Mouse (Mus musculus): ENCODE data around the gene Kif12. TPM values are rescaled to one million over a fixed set of nuclear protein-coding genes. Genes with fewer than 3 reads are reported as not detected.

Gene Kif12
- polyA plus RNA-seq, 1 experiment from 2014 or later, result not detected

GRCm38 (mm10) chr4:63203874-63204273 is 31.9 kb upstream of the Kif12 start:
- Histone ChIP-seq H3K4me2 (replicated peaks) (no peak overlapping the region), H3K27me3 (no peaks in the 10 kb centered on the region), H3K4me3 (replicated peaks) (no peak overlapping the region), H3K4me1 (no peaks in the 10 kb centered on the region), H3K27ac (replicated peaks) (no peak overlapping the region), H3K9me3 (replicated peaks) (no peaks in the 10 kb centered on the region), H3K9ac (no peak overlapping the region), H3K36me3 (no peaks in the 10 kb centered on the region)
- ATAC-seq (ENCODE audit: insufficient number of reproducible peaks, low FRiP score, low TSS enrichment, low read depth), result no peak
- 76% methylated on average over 7 of the region's 7 CpGs for WGBS

DNA sequence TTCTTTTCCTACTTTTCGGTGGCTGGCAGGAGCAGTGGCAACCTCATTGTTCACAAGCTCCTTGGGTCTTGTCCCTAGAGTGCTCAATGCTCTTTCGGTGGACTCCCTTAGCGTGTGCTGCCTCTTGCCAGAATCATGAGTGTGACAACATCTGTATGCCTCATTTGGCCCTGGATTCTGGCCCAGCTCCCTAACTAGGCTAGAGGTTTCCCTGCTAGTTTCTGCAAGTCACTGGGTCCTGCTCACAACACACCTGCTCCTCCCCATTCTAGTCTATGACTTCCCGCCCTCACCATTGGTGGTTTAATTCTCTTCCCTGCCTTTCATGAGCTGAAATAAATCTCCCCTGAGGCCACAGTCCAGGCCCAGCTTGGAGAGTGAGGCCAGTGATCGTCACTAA is 27.4 kb upstream of the Kif12 start:
- H3K4me3 ChIP-seq (replicated peaks), result no peak overlapping the region
- no peaks in the 10 kb centered on the region for H3K4me1 ChIP-seq
- no peaks in the 10 kb centered on the region for H3K9me3 ChIP-seq (replicated peaks)
- no peaks in the 10 kb centered on the region for H3K27me3 ChIP-seq
- ATAC-seq (ENCODE audit: insufficient number of reproducible peaks, low FRiP score, low TSS enrichment, low read depth), result no peak
- no peaks in the 10 kb centered on the region for H3K36me3 ChIP-seq
- 76% methylated on average over 5 of the region's 5 CpGs for WGBS
- no peak overlapping the region for H3K4me2 ChIP-seq (replicated peaks)
- H3K9ac ChIP-seq, result no peak overlapping the region
- no peak overlapping the region for H3K27ac ChIP-seq (replicated peaks)

DNA sequence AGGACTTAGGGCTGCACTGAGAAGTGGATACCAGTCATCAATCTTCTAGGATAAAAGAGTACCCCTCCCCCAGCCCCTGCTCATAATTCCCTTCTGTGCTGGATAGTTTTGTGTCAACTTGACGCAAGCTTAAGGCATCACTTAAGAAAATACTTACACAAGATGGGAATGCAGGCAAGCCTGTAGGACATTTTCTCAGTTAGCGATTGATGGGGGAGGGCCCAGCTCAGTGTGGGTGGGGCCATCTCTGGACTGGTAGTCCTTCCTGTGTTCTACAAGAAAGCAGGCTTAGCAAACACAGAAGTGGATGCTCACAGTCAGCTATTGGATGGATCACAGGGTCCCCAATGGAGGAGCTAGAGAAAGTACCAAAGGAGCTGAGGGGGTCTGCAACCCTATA is 22.4 kb upstream of the Kif12 start:
- H3K27ac ChIP-seq (replicated peaks), result no peak overlapping the region
- no peaks in the 10 kb centered on the region for H3K27me3 ChIP-seq
- H3K4me2 ChIP-seq (replicated peaks), result no peak overlapping the region
- no peaks in the 10 kb centered on the region for H3K9me3 ChIP-seq (replicated peaks)
- no peak for ATAC-seq (ENCODE audit: insufficient number of reproducible peaks, low FRiP score, low TSS enrichment, low read depth)
- 58% methylated on average over 2 of the region's 2 CpGs for WGBS
- no peak overlapping the region for H3K4me3 ChIP-seq (replicated peaks)
- peaks cover 10% of the 10 kb centered on the region for H3K4me1 ChIP-seq
- H3K36me3 ChIP-seq, result no peaks in the 10 kb centered on the region
- H3K9ac ChIP-seq, result no peak overlapping the region

- Histone ChIP-seq H3K9me3 (replicated peaks) (no peaks in the 10 kb centered on the region), H3K27me3 (no peaks in the 10 kb centered on the region), H3K9ac (no peak overlapping the region), H3K36me3 (no peaks in the 10 kb centered on the region), H3K4me3 (replicated peaks) (no peak overlapping the region), H3K4me1 (peaks cover 10% of the 10 kb centered on the region), H3K27ac (replicated peaks) (no peak overlapping the region), H3K4me2 (replicated peaks) (no peak overlapping the region)
- WGBS, result 49% methylated on average over 5 of the region's 5 CpGs
- peak; percentile 40; the same call in 1 of the 2 replicates for ATAC-seq (ENCODE audit: insufficient number of reproducible peaks, low FRiP score, low TSS enrichment, low read depth)
Measured at GRCm38 (mm10) chr4:63191641-63192040, 19.7 kb upstream of the Kif12 start.

DNA sequence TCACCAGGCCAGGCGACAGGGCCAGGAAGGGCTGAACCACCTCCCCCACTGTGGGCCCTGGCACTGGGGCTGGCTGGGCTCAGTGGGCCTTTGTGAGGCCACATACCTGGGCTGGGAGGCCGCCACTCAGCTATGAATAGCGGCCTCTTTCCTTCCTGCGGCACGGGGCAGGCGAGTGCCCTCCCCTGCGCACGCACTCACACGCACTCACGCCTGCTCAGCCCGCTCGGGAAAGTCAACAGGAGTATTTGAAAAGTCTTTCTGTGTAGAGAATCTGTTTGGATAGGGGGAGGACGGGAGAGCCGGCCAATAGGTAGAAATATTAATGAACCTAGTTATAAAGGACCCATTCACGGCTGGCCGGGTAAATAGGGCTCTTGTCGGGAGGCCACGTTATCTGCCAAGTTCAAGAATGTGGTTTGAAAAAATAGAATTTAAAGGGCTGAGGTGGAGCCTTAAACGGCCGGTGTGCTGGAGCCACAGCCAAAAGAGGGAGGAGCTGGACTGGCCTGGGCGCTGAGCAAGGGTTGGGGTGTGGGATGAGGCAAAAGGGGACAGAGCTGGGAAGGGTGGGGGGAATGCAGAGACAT is 14.4 kb upstream of the Kif12 start:
- peak; percentile 76 for ATAC-seq (ENCODE audit: insufficient number of reproducible peaks, low FRiP score, low TSS enrichment, low read depth)
- H3K4me2 ChIP-seq (replicated peaks), result no peak overlapping the region
- H3K4me3 ChIP-seq (replicated peaks), result no peak overlapping the region
- H3K36me3 ChIP-seq, result no peaks in the 10 kb centered on the region
- H3K9me3 ChIP-seq (replicated peaks), result no peaks in the 10 kb centered on the region
- H3K27me3 ChIP-seq, result no peaks in the 10 kb centered on the region
- peaks cover 14% of the 10 kb centered on the region for H3K4me1 ChIP-seq
- H3K27ac ChIP-seq (replicated peaks), result peak overlapping the region; percentile 4; the same call in 1 of the 2 replicates
- no peak overlapping the region for H3K9ac ChIP-seq
- 59% methylated on average over 21 of the region's 21 CpGs for WGBS

DNA sequence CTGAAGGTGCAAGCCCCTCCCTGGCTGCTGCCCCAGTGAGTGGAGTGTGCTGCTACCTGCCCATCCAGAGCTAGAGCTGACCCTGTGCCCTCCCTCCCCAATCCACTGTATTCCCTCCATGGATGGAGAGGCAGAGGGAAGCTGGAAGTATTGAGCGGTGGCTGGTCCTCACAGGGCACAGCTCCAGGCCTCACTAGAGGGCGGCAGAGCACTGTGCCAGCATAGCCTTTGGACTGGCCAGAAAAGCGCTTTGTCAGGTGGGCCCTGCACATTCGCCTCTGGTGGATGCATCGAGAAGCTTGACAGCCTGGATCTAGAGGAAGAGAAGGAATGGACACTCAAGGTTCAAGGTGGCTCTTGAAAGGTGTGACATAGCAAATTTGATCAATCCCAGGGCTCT is 9.6 kb upstream of the Kif12 start:
- Histone ChIP-seq H3K36me3 (no peaks in the 10 kb centered on the region), H3K27ac (replicated peaks) (no peak overlapping the region), H3K4me2 (replicated peaks) (no peak overlapping the region), H3K4me3 (replicated peaks) (no peak overlapping the region), H3K27me3 (no peaks in the 10 kb centered on the region), H3K9me3 (replicated peaks) (no peaks in the 10 kb centered on the region), H3K4me1 (peaks cover 6% of the 10 kb centered on the region), H3K9ac (no peak overlapping the region)
- peak; percentile 66; the same call in 1 of the 2 replicates for ATAC-seq (ENCODE audit: insufficient number of reproducible peaks, low FRiP score, low TSS enrichment, low read depth)
- 18% methylated on average over 5 of the region's 5 CpGs for WGBS

GRCm38 (mm10) chr4:63171122-63171521 is 809 bp downstream of the Kif12 start:
- H3K27ac ChIP-seq (replicated peaks), result no peak overlapping the region
- H3K9ac ChIP-seq, result no peak overlapping the region

DNA sequence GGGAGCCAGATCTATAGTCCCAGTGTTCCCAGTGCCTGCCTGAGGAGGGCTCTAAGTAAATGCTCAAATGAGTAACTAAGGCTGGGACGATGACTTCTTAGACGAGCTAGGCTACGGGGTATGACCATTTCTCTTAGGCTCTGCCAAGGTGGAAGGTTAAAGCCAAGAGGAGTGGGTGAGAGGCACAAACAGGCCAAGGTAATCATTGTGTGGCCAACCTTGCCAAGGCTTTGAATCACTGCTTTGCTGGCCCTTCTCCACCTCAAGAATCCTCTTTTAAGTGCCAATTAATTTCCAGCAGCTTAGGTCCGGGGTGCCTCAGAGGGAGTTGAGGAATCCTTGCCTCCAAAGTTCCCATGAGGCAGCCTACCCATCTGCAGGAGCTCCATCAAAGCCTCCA is 1.9 kb downstream of the Kif12 start:
- Histone ChIP-seq H3K36me3 (no peaks in the 10 kb centered on the region), H3K27me3 (peaks cover 22% of the 10 kb centered on the region), H3K4me3 (replicated peaks) (no peak overlapping the region), H3K4me2 (replicated peaks) (no peak overlapping the region), H3K9ac (no peak overlapping the region), H3K27ac (replicated peaks) (no peak overlapping the region), H3K9me3 (replicated peaks) (no peaks in the 10 kb centered on the region), H3K4me1 (no peaks in the 10 kb centered on the region)
- 84% methylated on average over 4 of the region's 4 CpGs for WGBS
- no peak for ATAC-seq (ENCODE audit: insufficient number of reproducible peaks, low FRiP score, low TSS enrichment, low read depth)

More at GRCm38 (mm10) chr4:63171122-63171521, 809 bp downstream of the Kif12 start:
- Histone ChIP-seq H3K4me2 (replicated peaks) (no peak overlapping the region), H3K27me3 (peaks cover 22% of the 10 kb centered on the region), H3K4me3 (replicated peaks) (no peak overlapping the region), H3K4me1 (no peaks in the 10 kb centered on the region), H3K36me3 (no peaks in the 10 kb centered on the region), H3K9me3 (replicated peaks) (no peaks in the 10 kb centered on the region)
- ATAC-seq (ENCODE audit: insufficient number of reproducible peaks, low FRiP score, low TSS enrichment, low read depth), result no peak
- 56% methylated on average over 24 of the region's 24 CpGs for WGBS

DNA sequence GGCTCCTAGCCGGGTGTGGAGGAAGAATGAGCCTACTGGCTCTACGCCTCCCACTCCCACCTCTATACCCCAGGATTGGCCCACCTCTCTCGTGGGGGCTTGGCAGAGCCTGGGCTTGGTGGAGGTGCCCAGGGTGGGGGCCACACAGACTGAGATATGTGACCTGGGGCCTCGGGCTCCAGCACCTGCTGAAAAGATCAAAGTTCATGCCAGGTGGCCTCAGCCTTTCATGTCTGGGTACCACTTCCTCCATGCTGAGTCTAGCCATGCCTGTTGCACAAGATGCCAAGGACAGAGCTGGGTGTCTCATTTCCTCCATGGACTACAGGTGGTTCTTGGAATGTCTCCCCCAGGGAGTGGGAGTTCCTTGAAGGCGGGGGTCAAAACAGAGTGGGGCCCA is 5.6 kb downstream of the Kif12 start:
- no peaks in the 10 kb centered on the region for H3K9me3 ChIP-seq (replicated peaks)
- WGBS, result 76% methylated on average over 5 of the region's 5 CpGs
- H3K9ac ChIP-seq, result no peak overlapping the region
- H3K4me2 ChIP-seq (replicated peaks), result no peak overlapping the region
- H3K27ac ChIP-seq (replicated peaks), result no peak overlapping the region
- H3K36me3 ChIP-seq, result no peaks in the 10 kb centered on the region
- no peak for ATAC-seq (ENCODE audit: insufficient number of reproducible peaks, low FRiP score, low TSS enrichment, low read depth)
- H3K4me1 ChIP-seq, result no peaks in the 10 kb centered on the region
- H3K4me3 ChIP-seq (replicated peaks), result no peak overlapping the region
- peaks cover 12% of the 10 kb centered on the region for H3K27me3 ChIP-seq

GRCm38 (mm10) chr4:63165636-63166035 is 6.3 kb downstream of the Kif12 start:
- no peak overlapping the region for H3K4me3 ChIP-seq (replicated peaks)
- no peaks in the 10 kb centered on the region for H3K36me3 ChIP-seq
- no peak overlapping the region for H3K27ac ChIP-seq (replicated peaks)
- no peak overlapping the region for H3K4me2 ChIP-seq (replicated peaks)
- no peaks in the 10 kb centered on the region for H3K4me1 ChIP-seq
- no peak overlapping the region for H3K9ac ChIP-seq
- ATAC-seq (ENCODE audit: insufficient number of reproducible peaks, low FRiP score, low TSS enrichment, low read depth), result no peak
- 86% methylated on average over 4 of the region's 4 CpGs for WGBS
- peaks cover 5% of the 10 kb centered on the region for H3K27me3 ChIP-seq
- no peaks in the 10 kb centered on the region for H3K9me3 ChIP-seq (replicated peaks)

- no peaks in the 10 kb centered on the region for H3K27me3 ChIP-seq
- H3K9me3 ChIP-seq (replicated peaks), result no peaks in the 10 kb centered on the region
- H3K4me2 ChIP-seq (replicated peaks), result no peak overlapping the region
- no peak overlapping the region for H3K4me3 ChIP-seq (replicated peaks)
- H3K27ac ChIP-seq (replicated peaks), result no peak overlapping the region
- 20% methylated on average over 5 of the region's 5 CpGs for WGBS
- peaks cover 7% of the 10 kb centered on the region; the same call in 1 of the 2 replicates for H3K4me1 ChIP-seq
- ATAC-seq (ENCODE audit: insufficient number of reproducible peaks, low FRiP score, low TSS enrichment, low read depth), result peak; percentile 61; the same call in 1 of the 2 replicates
- no peak overlapping the region for H3K9ac ChIP-seq
- H3K36me3 ChIP-seq, result no peaks in the 10 kb centered on the region
Measured at GRCm38 (mm10) chr4:63158961-63159592, 12.9 kb downstream of the Kif12 start.

GRCm38 (mm10) chr4:63158192-63158591 is 13.7 kb downstream of the Kif12 start:
- no peak for ATAC-seq (ENCODE audit: insufficient number of reproducible peaks, low FRiP score, low TSS enrichment, low read depth)
- no peaks in the 10 kb centered on the region for H3K27me3 ChIP-seq
- no peak overlapping the region for H3K27ac ChIP-seq (replicated peaks)
- H3K36me3 ChIP-seq, result no peaks in the 10 kb centered on the region
- H3K9me3 ChIP-seq (replicated peaks), result no peaks in the 10 kb centered on the region
- H3K4me2 ChIP-seq (replicated peaks), result no peak overlapping the region
- no peak overlapping the region for H3K4me3 ChIP-seq (replicated peaks)
- H3K4me1 ChIP-seq, result peaks cover 7% of the 10 kb centered on the region; the same call in 1 of the 2 replicates
- WGBS, result 81% methylated on average over 7 of the region's 7 CpGs
- no peak overlapping the region for H3K9ac ChIP-seq

Measured in embryonic facial prominence, embryonic 15.5 days (tissue).